ENCODE assay signal across 8 mouse cellular contexts in the genomic region with DNA sequence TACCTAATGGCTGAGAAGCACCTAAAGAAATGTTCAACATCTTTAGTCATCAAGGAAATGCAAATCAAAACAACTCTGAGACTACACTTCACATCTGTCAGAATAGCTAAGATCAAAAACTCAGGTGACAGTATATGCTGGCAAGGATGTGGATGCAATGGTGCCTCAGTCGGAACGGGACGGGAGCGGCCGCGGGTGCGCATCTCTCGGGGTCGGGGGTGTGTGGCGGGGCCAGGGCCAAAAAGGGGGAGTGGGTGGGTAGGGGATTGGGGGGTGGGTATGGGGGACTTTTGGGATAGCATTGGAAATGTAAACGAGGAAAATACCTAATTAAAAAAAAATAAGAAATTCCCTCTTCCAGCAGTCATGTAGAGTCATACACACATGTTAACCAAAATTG.
DNase-seq lines count a peak whose midpoint lies in the region; TF ChIP-seq lines count a peak whose summit lies in the region.
"Not testable (repeated sequence)": the region's sequence is repeated elsewhere in the genome, so short reads cannot be mapped to it uniquely, and the experiment has no call there.

No protein-coding gene starts in this region.

- H3K4me3 ChIP-seq in left cerebral cortex, adult 2 months = not testable (repeated sequence)
- peak overlapping the region; percentile 0 for H3K4me3 ChIP-seq in megakaryocyte, embryonic 14.5 days (replicated peaks)

- H3K9me3 ChIP-seq in megakaryocyte, embryonic 14.5 days = not testable (repeated sequence)

- not testable (repeated sequence) for H3K27ac ChIP-seq in left cerebral cortex, adult 2 months

- not testable (repeated sequence) for H3K4me1 ChIP-seq in megakaryocyte, embryonic 14.5 days

- DNase-seq in adrenal gland, adult (ENCODE audit: inconsistent age in 2 of 2, low spot score in 1 of 2) = peak; percentile 66 to 68
- DNase-seq in cerebellum, postnatal 36 days = peak; percentile 65 to 89
- DNase-seq in gastrocnemius, postnatal 10 days = peak; percentile 100
- DNase-seq in hindlimb bud, embryonic 11.5 days (ENCODE audit: extremely low spot score, low read depth, low spot score) = peak; percentile 89
- DNase-seq in left cerebral cortex, adult 2 months (ENCODE audit: extremely low spot score in 1 of 2, low spot score in 2 of 2) = peak; percentile 85 to 95
- DNase-seq in right cerebral cortex, postnatal 4 days = peak; percentile 98
- peak; percentile 26 to 69 for DNase-seq in urinary bladder, postnatal 36 days (ENCODE audit: low spot score in 2 of 2)

- not testable (repeated sequence) for H3K36me3 ChIP-seq in megakaryocyte, embryonic 14.5 days (replicated peaks; ENCODE audit: low read length)

- intact Hi-C loops in left cerebral cortex, adult 2 months (cut with DNase I) = not testable (repeated sequence)

- TF ChIP-seq CTCF in left cerebral cortex, adult 2 months (IDR thresholded peaks at IDR 0.05) = not testable (repeated sequence)

- H3K27me3 ChIP-seq in megakaryocyte, embryonic 14.5 days (replicated peaks) = not testable (repeated sequence)

Comparison
In these comparisons a context has a peak if more than half of its experiments do, and no peak if none do; other contexts are left out.
1. DNase-seq: peak in every context shown above with its lines; median percentile 100 in gastrocnemius, postnatal 10 days; 98 in right cerebral cortex, postnatal 4 days; 90 in left cerebral cortex, adult 2 months; 89 in hindlimb bud, embryonic 11.5 days; 77 in cerebellum, postnatal 36 days; 67 in adrenal gland, adult; 48 in urinary bladder, postnatal 36 days.